Mouse (Mus musculus) MEL (cell line): Measurements from ENCODE around the gene Klhl33. TPM values are rescaled to one million over a fixed set of nuclear protein-coding genes. Genes with fewer than 3 reads are reported as not detected.

Experiments used
- DNase-seq: peaks from one replicate; pipeline ENCODE4 v3.0.0; 2011; ENCODE audit warnings: low read depth, low spot score
- H3K27ac ChIP-seq: 2 replicates; pipeline ENCODE4 v1.5.1; 2012; ENCODE audit warnings: low read depth, mild to moderate bottlenecking, control low read depth, low read length, moderate library complexity; ENCODE audit not compliant: control insufficient read depth
- H3K27me3 ChIP-seq, 2 experiments: fragments of 150-350 bp in 1 of 2; sonication (generic) in 1 of 2; 2 replicates each; pipeline ENCODE4 v1.6.1; 2012; ENCODE audit warnings: low read length in 2 of 2, mild to moderate bottlenecking in 2 of 2, improper control_type of control experiment in 1 of 2, moderate library complexity in 1 of 2; ENCODE audit not compliant: insufficient read depth in 2 of 2, control insufficient read depth in 1 of 2
- H3K36me3 ChIP-seq, 2 experiments: 2 replicates each; pipeline ENCODE4 v1.6.1; 2012 to 2014; ENCODE audit warnings: low read length in 2 of 2, improper control_type of control experiment in 1 of 2, inconsistent platforms in 1 of 2, mild to moderate bottlenecking in 1 of 2; ENCODE audit not compliant: insufficient read depth in 2 of 2, control insufficient read depth in 1 of 2
- H3K4me1 ChIP-seq, 2 experiments: fragments of 150-350 bp in 1 of 2; sonication (generic) in 1 of 2; 2 replicates each; pipeline ENCODE4 v1.6.1; 2012; ENCODE audit warnings: low read length in 2 of 2, improper control_type of control experiment in 1 of 2, mild to moderate bottlenecking in 1 of 2; ENCODE audit not compliant: insufficient read depth in 2 of 2, control insufficient read depth in 1 of 2
- H3K4me3 ChIP-seq, 2 experiments: fragments of 150-350 bp in 1 of 2; sonication (generic) in 1 of 2; 2 replicates each; pipeline ENCODE4 v1.5.1; 2012; ENCODE audit warnings: low read depth in 2 of 2, low read length in 2 of 2, mild to moderate bottlenecking in 2 of 2, moderate library complexity in 2 of 2, control low read depth in 1 of 2, improper control_type of control experiment in 1 of 2; ENCODE audit not compliant: control insufficient read depth in 1 of 2, insufficient read depth in 1 of 2
- H3K79me2 ChIP-seq: 2 replicates; pipeline ENCODE4 v1.6.1; 2012; ENCODE audit warnings: mild to moderate bottlenecking, low read length, moderate library complexity; ENCODE audit not compliant: control insufficient read depth, poor library complexity, insufficient read depth
- H3K9ac ChIP-seq: 2 replicates; pipeline ENCODE4 v1.6.1; 2012; ENCODE audit warnings: low read depth, mild to moderate bottlenecking, control low read depth, low read length, moderate library complexity; ENCODE audit not compliant: control insufficient read depth, poor library complexity, severe bottlenecking
- H3K9me3 ChIP-seq: fragments of 150-350 bp; sonication (generic); replicated peaks from 2 replicates; pipeline ENCODE4 v1.6.1; 2012; ENCODE audit warnings: mild to moderate bottlenecking, low read length, improper control_type of control experiment, moderate library complexity; ENCODE audit not compliant: insufficient read depth
- CHD1 ChIP-seq: IDR thresholded peaks from 2 replicates; pipeline ENCODE4 v1.6.1; 2012; ENCODE audit warnings: low read depth, mild to moderate bottlenecking, inconsistent platforms, low read length, improper control_type of control experiment
- CHD2 ChIP-seq: IDR thresholded peaks from 2 replicates; pipeline ENCODE4 v1.6.1; 2011; ENCODE audit warnings: low read length, improper control_type of control experiment
- CTCF ChIP-seq, 3 experiments: IDR thresholded peaks in 2 of 3; conservative IDR thresholded peaks in 1 of 3; 2 replicates each; pipeline ENCODE4 v1.5.1; 2011 to 2012; ENCODE audit warnings: low read length in 3 of 3, low read depth in 2 of 3, mild to moderate bottlenecking in 2 of 3, improper control_type of control experiment in 1 of 3, inconsistent platforms in 1 of 3, mixed read lengths in 1 of 3, moderate library complexity in 1 of 3; ENCODE audit not compliant: control insufficient read depth in 1 of 3, insufficient read depth in 1 of 3, poor library complexity in 1 of 3, severe bottlenecking in 1 of 3
- E2F4 ChIP-seq: IDR thresholded peaks from 2 replicates; pipeline ENCODE4 v1.6.1; 2011; ENCODE audit warnings: low read depth, low read length, improper control_type of control experiment, borderline replicate concordance
- ELF1 ChIP-seq: IDR thresholded peaks from 2 replicates; pipeline ENCODE4 v1.6.1; 2014; ENCODE audit warnings: low read depth, mild to moderate bottlenecking, inconsistent platforms, low read length, improper control_type of control experiment, moderate library complexity
- HCFC1 ChIP-seq: IDR thresholded peaks from 2 replicates; pipeline ENCODE4 v1.6.1; 2012; ENCODE audit warnings: low read depth, mild to moderate bottlenecking, inconsistent platforms, low read length, improper control_type of control experiment, moderate library complexity
- JUND ChIP-seq: IDR thresholded peaks from 2 replicates; pipeline ENCODE4 v1.6.1; 2011; ENCODE audit warnings: low read depth, mild to moderate bottlenecking, improper control_type of control experiment, low read length
- KAT2A ChIP-seq: conservative IDR thresholded peaks from 2 replicates; pipeline ENCODE4 v1.6.1; 2012; ENCODE audit warnings: low read depth, low read length, improper control_type of control experiment, inconsistent platforms
- MXI1 ChIP-seq: IDR thresholded peaks from 2 replicates; pipeline ENCODE4 v1.6.1; 2011; ENCODE audit warnings: mild to moderate bottlenecking, low read depth, low read length, improper control_type of control experiment
- MYC ChIP-seq: IDR thresholded peaks from 2 replicates; pipeline ENCODE4 v1.6.1; 2011; ENCODE audit warnings: low read depth, mild to moderate bottlenecking, low read length, improper control_type of control experiment, moderate library complexity
- NRF1 ChIP-seq: IDR thresholded peaks from 2 replicates; pipeline ENCODE4 v1.6.1; 2014; ENCODE audit warnings: low read depth, mild to moderate bottlenecking, inconsistent platforms, low read length, improper control_type of control experiment, moderate library complexity; ENCODE audit not compliant: poor library complexity, insufficient read depth, severe bottlenecking
- POLR2A ChIP-seq, 2 experiments: IDR thresholded peaks; 2 replicates each; pipeline ENCODE4 v1.6.1; 2011 to 2012; ENCODE audit warnings: low read length in 2 of 2, mild to moderate bottlenecking in 2 of 2, control low read depth in 1 of 2, improper control_type of control experiment in 1 of 2, low read depth in 1 of 2, moderate library complexity in 1 of 2; ENCODE audit not compliant: control insufficient read depth in 1 of 2, insufficient read depth in 1 of 2, poor library complexity in 1 of 2
- POLR2AphosphoS5 ChIP-seq: IDR thresholded peaks from 2 replicates; pipeline ENCODE4 v1.6.1; 2012; ENCODE audit warnings: low read depth, borderline replicate concordance, mild to moderate bottlenecking, inconsistent platforms, low read length, moderate library complexity, mixed read lengths
- SMC3 ChIP-seq: IDR thresholded peaks from 2 replicates; pipeline ENCODE4 v1.6.1; 2011; ENCODE audit warnings: low read depth, low read length, improper control_type of control experiment
- TAL1 ChIP-seq: IDR thresholded peaks from 2 replicates; pipeline ENCODE4 v1.6.1; 2012; ENCODE audit warnings: mild to moderate bottlenecking, inconsistent platforms, low read length, moderate library complexity, mixed read lengths
- TBP ChIP-seq: IDR thresholded peaks from 2 replicates; pipeline ENCODE4 v1.8.0; 2011; ENCODE audit warnings: low read depth, low read length, improper control_type of control experiment
- TCF12 ChIP-seq: IDR thresholded peaks from 2 replicates; pipeline ENCODE4 v1.6.1; 2014; ENCODE audit warnings: low read depth, mild to moderate bottlenecking, inconsistent platforms, low read length, improper control_type of control experiment, moderate library complexity
- UBTF ChIP-seq: IDR thresholded peaks from 2 replicates; pipeline ENCODE4 v1.6.1; 2012; ENCODE audit warnings: low read depth, mild to moderate bottlenecking, inconsistent platforms, low read length, improper control_type of control experiment, moderate library complexity, borderline replicate concordance; ENCODE audit not compliant: insufficient read depth
- USF2 ChIP-seq, 2 experiments: IDR thresholded peaks; 2 replicates each; pipeline ENCODE4 v1.6.1; 2011 to 2012; ENCODE audit warnings: improper control_type of control experiment in 2 of 2, low read length in 2 of 2, borderline replicate concordance in 1 of 2, inconsistent platforms in 1 of 2, low read depth in 1 of 2, mild to moderate bottlenecking in 1 of 2; ENCODE audit not compliant: insufficient read depth in 1 of 2
- ZNF384 ChIP-seq: IDR thresholded peaks from 2 replicates; pipeline ENCODE4 v1.6.1; 2012; ENCODE audit warnings: low read depth, mild to moderate bottlenecking, inconsistent platforms, low read length, improper control_type of control experiment
- polyA plus RNA-seq, 2 experiments: library from polyadenylated mRNA; stranded (reverse) in 1 of 2; unstranded in 1 of 2; fragments of >175 nt in 1 of 2; fragments of >200 nt in 1 of 2; gene quantifications; 2 replicates each; pipeline versions ENCODE4 v1.2.1 to v1.2.4; 2012; ENCODE audit warnings: low replicate concordance in 2 of 2, low read depth in 1 of 2; ENCODE audit not compliant: insufficient read length in 2 of 2, insufficient read depth in 1 of 2, missing spikeins in 1 of 2
- total RNA-seq: library from RNA; depleted of rRNA; stranded (reverse); fragments of 300-350 nt; gene quantifications from 2 replicates; pipeline ENCODE4 v1.2.3, GENCODE M21; 2012

The Klhl33 gene
- total and polyA plus RNA-seq, 3 experiments: 0.01 TPM; not detected in 2

DNA sequence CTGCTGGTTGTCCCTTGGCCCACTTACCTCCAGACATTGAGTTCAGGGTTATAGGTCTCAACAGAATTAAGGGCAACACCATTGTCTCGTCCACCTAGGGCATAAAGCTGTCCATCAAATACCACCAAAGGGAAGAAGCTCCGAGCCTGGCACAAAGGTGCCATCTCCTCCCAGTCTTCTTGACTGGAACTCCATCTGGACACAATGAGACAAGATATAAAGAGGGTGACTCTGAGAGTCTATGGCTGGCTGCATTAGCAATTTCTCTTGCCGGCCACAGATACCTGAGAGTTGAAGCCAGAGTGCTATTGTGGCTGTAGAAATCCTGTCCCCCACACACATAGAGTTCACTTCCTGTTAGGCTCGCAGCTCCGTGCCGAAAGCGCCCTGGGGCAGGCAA is 5.2 kb downstream of the Klhl33 start:
- Histone ChIP-seq H3K27ac (no peak overlapping the region), H3K79me2 (no peaks in the 10 kb centered on the region), H3K4me3 (no peak overlapping the region), H3K9me3 (no peaks in the 10 kb centered on the region), H3K27me3 (peaks cover 0 to 3% of the 10 kb centered on the region in 2 experiments; a peak in 2 of 4 replicates), H3K36me3 (no peaks in the 10 kb centered on the region), H3K9ac (no peak overlapping the region), H3K4me1 (peaks cover 0 to 6% of the 10 kb centered on the region in 2 experiments; a peak in 2 of 4 replicates)
- no peak for TF ChIP-seq KAT2A
- no peak for TF ChIP-seq CHD2
- no peak for TF ChIP-seq UBTF
- TF ChIP-seq USF2 (IDR thresholded peaks at IDR 0.05; ENCODE audit: borderline replicate concordance in 1 of 2, insufficient read depth in 1 of 2, low read depth in 1 of 2, low read length in 2 of 2): no peak
- no peak for TF ChIP-seq ELF1
- TF ChIP-seq POLR2AphosphoS5: no peak
- no peak for TF ChIP-seq HCFC1
- no peak for TF ChIP-seq TAL1
- TF ChIP-seq MXI1: no peak
- no peak for TF ChIP-seq JUND
- TF ChIP-seq MYC: no peak
- TF ChIP-seq TCF12: no peak
- TF ChIP-seq E2F4: no peak
- TF ChIP-seq NRF1: no peak
- TF ChIP-seq ZNF384: no peak
- DNase-seq: no peak

DNA sequence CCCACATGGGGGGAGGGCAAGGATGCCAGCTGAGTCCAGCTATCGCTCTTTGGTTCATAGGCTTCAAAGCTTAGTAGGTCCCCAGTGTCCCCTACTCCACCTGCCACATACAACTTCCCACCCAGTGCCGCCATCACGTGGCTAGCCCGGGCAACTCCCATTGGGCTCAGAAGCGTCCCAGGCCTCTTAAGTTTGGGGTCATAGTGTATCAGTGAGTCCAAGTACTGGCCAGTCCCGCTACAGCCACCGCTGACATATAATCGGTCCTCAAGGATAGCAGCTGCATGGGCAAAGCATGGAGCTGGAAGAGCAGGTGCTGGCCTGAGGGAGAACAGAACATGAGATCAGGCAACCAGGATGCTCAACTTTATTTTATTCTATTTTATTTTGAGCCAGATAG is 5.7 kb downstream of the Klhl33 start:
- no peak overlapping the region for H3K27ac ChIP-seq
- H3K9ac ChIP-seq: no peak overlapping the region
- no peak for TF ChIP-seq POLR2A (IDR thresholded peaks at IDR 0.05; ENCODE audit: control insufficient read depth in 1 of 2, insufficient read depth in 1 of 2, low read depth in 1 of 2, low read length in 2 of 2, poor library complexity in 1 of 2)
- no peak for TF ChIP-seq TBP
- TF ChIP-seq KAT2A: no peak
- no peak for TF ChIP-seq CHD1
- TF ChIP-seq HCFC1: no peak
- TF ChIP-seq SMC3: no peak
- no peak for TF ChIP-seq CTCF (IDR thresholded peaks at IDR 0.05 in 2 of 3, conservative IDR thresholded peaks at IDR 0.05 in 1 of 3; ENCODE audit: control insufficient read depth in 1 of 3, insufficient read depth in 1 of 3, low read depth in 2 of 3, low read length in 3 of 3, poor library complexity in 1 of 3, severe bottlenecking in 1 of 3)
- H3K4me1 ChIP-seq: peaks cover 0 to 6% of the 10 kb centered on the region in 2 experiments; a peak in 2 of 4 replicates
- no peak for DNase-seq
- peaks cover 0 to 3% of the 10 kb centered on the region in 2 experiments; a peak in 2 of 4 replicates for H3K27me3 ChIP-seq
- H3K79me2 ChIP-seq: no peaks in the 10 kb centered on the region
- no peak overlapping the region for H3K4me3 ChIP-seq
- no peaks in the 10 kb centered on the region for H3K36me3 ChIP-seq
- no peaks in the 10 kb centered on the region for H3K9me3 ChIP-seq
